Mouse (Mus musculus) testis, postnatal 14 days (tissue): ENCODE measurements around the gene Cspg4.
"Not testable (repeated sequence)": the region's sequence is repeated elsewhere in the genome, so short reads cannot be mapped to it uniquely, and the experiment has no call there.

Source experiments
- DNase-seq: peaks from one replicate; pipeline ENCODE4 v3.0.0; 2021; ENCODE audit warnings: low spot score

Cspg4 gene

DNA sequence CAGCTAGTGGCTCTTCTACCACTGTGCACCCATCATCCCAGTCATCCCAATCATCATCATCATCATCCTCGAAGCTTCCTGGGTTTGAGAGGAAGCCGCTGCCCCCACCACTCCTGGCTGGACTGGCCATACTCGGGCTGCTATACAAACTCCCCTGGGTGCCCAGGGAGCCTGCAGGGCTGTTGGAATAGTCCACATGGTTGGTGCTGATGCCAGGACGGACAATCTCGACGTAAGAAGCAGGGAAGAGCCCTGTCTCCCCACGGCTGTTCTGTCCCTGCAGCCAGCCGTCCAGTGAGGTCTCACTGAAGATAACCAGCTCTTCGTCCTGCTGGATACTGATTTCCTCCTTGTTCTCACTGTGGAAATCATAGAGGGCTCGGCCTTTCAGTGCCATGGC, 61.6 kb downstream of the Cspg4 start:
- no peak for DNase-seq

DNA sequence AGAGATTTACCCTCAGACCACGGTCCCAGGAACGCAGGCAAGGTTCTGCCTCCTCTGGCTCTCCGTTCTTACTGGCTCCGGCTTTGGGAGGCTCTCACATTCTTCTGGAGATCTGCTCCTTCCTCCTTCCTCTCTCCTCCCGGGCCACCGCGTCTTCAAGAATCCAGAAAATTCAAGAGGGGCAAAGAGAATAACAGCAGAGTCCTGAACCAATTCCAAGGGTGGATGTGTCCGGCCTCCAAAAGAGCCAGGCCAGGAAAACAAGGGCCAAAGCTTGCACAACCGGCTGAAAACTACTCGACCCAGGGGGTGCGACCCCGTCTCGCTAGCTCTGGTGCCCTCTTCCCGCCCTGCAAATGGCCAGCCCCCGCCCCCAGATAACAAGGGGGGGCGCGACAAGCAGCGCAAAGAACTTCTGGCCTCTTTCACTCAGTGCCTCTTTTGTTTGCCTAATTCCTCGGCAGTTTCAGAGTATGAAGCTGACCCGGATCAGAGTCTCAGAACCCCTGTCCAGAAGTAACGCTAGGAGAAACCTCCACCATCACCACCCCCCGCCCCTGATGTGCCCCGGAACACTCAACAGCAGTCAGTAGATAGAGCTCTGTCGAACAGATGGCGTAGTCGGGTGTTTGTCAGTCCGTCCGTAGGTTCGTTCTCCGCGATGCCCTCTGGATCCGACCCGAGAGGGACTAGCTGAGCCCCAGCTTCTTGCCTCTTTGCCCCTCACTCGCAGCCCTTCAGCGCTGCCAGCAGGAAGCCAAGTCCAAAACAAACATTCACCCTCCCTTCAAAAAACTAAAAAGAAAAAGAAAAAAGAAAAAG, 62.6 kb downstream of the Cspg4 start:
- DNase-seq, result peak; percentile 30

DNA sequence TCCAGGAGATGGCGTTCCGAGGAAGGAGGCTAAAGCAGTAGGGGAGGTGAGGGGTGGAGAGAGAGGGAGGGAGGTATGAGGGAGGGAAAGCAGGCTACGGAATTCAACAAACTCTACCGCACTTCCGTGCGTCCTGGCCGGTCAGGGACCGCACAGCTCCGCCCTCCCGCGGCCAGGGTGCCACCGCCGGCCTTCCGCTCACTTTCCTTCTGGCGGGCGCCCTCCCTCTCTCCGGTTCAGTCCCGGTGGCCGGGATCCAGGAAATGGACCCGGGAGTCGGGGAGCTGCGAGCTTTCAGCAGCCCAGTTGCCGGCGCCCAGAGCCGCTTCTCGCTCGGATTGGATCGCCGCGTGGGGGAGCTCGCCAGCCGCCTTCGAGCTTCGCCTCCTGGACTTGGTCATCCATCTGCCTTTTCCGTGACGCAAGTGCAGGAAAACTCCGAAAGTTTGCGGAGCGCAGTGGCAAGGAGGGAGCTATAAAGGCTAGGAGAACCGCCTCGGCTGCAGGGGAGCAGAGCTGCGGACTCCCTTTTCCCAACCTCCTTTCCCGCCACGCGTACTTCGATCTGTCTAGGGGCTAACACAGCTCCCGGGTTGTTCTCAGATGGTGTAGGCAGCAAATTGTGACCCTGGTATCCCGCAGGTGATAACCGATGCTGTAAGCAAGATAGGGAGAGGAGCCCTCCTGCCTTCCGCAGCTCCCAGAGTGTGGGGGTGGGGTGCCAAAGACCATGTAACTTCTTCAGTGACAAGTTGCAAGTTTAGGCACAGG, 63.4 kb downstream of the Cspg4 start, which contains the start of gene Snx33:
Gene Snx33, minus strand, starts transcription at position 331 of the 771 bp plus-strand sequence.
- peak; percentile 86 for DNase-seq

DNA sequence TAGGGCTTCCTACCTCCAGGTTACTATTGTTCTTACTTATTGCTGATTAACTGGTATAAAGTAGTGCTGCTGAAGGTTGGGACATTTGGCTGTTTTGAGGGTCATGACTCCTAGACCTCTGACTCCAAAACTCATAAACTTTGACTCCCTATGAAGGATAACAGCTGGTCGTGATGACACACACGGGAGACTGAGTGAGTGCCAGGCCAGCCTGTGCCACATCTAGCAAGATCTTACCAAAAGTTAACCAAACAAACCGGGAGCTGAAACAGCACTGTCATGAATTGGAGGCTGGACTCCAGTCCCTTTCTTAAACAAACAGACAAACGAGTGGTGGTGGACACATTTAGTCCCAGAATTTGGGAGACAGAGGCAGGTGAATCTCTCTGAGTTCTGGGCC, 64.7 kb downstream of the Cspg4 start:
- DNase-seq, result no peak

- DNase-seq, result no peak
These were observed 65.7 kb downstream of the Cspg4 start for GRCm38 (mm10) chr9:56930556-56930955.

GRCm38 (mm10) chr9:56936861-56937222, 72.0 kb downstream of the Cspg4 start:
- no peak for DNase-seq

- DNase-seq, result peak; percentile 94
These were observed 72.7 kb downstream of the Cspg4 start, which contains the start of gene Imp3 for GRCm38 (mm10) chr9:56937223-56938160. TSS of gene Imp3 (plus strand) at chr9:56937475.

DNA sequence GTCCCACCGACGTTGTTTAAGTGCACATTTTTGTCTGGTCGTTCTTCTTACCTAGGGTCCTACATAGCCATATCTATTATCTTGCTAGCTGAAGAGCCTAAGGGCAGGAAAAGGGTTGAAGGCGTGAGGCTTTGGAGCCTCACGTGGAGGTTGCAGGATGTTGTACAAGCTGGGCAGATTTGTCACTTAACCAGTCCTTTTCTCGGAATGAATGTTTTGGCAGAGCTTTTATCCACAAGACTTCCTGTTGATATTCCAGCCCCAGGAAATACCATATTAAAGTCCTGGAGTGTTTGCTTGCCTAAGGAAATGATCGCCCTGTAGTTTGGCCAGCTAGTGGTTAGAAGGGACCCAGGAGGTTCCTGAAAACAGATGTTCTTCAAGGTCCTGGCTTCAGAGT, 73.5 kb downstream of the Cspg4 start:
- no peak for DNase-seq

DNA sequence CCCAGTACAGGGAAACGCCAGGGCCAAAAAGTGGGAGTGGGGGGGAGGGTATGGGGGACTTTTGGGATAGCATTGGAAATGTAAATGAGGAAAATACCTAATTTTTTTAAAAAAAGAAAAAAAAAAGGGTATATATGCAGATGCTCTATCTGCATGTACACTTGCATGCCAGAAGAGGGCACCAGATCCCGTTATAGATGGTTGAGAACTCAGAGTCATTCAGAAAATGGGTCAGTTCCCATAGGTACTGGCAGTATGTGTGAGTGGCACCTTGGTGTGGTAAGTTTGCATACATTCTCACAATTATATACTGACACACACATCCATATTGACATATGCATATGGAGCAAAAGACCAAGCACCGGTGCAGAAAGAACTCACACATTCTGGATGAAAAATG, 82.6 kb downstream of the Cspg4 start:
- DNase-seq, result not testable (repeated sequence)

DNA sequence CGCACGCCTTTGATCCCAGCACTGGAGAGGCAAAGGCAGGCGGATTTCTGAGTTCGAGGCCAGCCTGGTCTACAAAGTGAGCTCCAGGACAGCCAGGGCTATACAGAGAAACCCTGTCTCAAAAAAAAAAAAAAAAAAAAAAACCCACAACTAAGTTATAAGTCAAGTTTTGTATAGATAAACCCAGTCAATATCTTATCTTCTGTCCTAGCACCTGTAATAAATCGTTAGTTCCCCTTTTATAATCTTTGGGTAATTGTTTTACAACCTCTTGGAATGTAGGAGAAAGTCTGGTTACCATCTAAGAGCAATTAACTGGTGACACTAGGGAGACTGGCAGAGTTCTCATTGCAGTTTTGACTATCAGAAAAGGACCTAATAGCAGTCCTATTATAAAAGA, 83.9 kb downstream of the Cspg4 start:
- DNase-seq, result not testable (repeated sequence)
